Mouse (Mus musculus): ENCODE data around the gene Rabac1.

DNA sequence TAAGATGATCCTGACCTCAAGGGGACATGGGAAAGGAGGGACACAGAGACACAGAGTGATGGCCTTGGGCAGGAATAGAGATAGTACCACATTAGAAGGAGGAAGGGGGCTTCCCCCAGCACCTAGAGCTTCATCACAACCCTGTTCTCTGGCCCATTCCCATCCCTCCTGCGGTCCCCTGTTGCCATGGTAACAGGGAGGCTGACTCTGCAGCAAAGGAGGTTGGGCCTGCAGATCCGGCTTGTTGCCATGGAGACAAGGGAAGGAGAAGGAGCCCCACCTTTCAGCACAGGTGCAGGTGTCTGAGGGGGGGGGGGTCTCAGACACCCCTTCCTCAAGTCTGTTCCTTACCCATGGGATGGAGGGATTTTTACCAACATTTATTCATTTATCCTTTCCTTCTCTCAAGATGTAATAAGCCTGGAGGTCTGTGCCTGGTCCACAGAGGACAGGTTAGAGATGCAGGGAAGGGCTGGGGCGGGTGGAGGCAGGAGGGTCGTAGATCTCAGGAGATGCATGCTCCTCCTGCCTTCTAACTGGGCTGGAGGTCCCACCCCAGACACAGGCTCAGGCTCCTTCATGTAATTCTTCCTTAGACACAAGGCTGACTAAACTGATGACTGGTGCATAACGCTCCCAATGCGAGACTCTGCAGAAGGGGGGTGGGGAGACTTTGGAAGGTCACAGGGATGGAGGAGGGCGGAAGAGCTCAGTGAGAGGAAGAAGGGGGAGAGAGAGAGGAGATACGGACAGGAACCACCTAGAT lies 35.2 kb upstream of the Rabac1 start:
- TF ChIP-seq FLI1 (IDR thresholded peaks at IDR 0.05; ENCODE audit: low read length), result no peak
- no peak for TF ChIP-seq GATA1 (IDR thresholded peaks at IDR 0.05; ENCODE audit: borderline replicate concordance, low read length)

All from megakaryocyte, embryonic 14.5 days (primary cell).